Mouse (Mus musculus): ENCODE data around the gene Aebp1.

The Aebp1 gene

DNA sequence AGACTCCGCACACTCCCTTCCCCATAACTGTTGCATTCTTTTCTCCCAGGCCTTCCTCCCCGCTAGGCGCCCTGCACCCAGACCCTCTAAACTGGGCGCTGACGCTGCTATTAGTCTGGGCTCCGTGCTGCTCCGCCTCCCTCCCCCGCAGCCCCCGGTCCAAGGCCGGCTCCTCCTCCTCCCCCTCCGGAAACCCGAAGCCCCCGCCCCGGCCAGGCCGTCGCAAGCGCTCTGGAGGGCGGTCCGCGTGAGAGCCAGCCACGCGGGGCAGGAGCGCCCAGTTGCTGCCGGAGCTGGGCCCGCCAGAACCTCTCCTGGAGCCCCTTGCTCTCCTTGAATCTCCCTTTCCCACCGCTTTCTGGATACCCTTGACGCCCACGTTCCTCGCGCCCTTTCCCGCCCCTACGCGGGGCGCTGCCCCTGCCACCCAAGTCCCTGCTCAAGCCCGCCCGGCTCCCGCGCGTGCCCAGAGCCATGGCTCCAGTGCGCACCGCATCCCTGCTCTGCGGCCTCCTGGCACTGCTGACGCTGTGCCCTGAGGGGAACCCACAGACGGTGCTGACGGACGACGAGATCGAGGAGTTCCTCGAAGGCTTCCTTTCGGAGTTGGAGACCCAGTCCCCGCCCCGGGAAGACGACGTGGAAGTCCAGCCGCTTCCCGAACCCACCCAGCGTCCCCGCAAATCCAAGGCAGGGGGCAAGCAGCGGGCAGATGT, at the start of gene Aebp1:
Gene Aebp1 (plus strand): TSS at position 270 of the 716 bp plus-strand sequence.
- no peak for DNase-seq

DNA sequence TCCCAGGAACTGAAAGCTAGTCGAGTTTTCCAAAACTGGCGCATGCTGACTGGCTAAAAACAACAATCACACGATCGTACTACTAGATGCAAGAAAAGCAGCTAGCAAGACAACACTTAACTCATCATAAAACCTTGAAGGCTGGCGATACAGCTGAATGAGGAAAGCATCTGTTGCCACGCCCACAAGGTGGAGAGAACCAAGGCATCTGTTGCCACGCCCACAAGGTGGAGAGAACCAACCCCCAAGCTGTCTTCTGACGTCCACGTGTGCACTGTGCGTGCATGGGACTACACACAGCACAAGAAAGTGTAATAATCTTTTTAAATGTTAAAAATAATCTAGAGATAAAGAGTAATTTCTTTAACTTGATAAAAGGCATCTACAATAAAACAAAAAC, 48.4 kb upstream of the Aebp1 start:
- DNase-seq = no peak

GRCm38 (mm10) chr11:5819223-5819622, 42.5 kb upstream of the Aebp1 start:
- no peak for DNase-seq

DNA sequence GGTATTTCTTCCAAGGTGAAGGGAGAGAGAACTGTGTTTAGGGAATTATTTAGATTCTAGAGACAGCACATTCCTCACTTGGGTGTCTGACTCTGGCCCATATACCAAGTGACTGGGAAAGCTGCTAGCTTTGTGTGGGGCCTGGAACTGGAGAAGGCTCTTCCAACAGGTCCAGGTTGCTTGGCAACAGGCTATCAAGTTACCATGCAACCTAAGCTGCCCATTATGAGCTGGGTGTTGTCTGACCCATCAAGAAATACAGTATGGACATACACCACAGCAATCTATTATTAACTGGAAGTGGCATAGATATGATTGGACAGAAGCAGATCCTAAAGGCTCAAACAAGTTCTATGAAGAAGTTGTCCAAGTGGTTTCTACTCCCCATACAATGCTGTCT, 36.3 kb upstream of the Aebp1 start:
- DNase-seq = no peak

DNA sequence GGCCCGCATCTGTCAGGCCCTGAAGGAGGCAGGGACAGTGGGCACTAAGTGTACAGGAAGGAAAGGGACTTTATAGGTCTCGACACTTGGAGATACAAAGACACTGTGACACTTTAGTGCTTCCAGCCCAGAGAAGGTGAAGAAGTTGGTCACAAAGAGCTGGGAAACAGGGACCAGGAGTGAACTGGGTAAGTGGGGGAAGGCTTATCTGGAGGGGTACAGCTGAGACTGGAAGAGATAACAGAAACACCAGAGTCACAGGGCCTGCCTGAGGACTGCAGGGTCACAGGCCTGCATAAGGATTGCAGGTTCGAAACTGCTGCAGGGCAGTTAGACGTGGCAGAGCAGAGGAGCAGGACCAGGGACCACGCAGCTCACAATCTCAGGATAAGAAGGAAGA, 33.8 kb upstream of the Aebp1 start:
- DNase-seq = no peak

DNA sequence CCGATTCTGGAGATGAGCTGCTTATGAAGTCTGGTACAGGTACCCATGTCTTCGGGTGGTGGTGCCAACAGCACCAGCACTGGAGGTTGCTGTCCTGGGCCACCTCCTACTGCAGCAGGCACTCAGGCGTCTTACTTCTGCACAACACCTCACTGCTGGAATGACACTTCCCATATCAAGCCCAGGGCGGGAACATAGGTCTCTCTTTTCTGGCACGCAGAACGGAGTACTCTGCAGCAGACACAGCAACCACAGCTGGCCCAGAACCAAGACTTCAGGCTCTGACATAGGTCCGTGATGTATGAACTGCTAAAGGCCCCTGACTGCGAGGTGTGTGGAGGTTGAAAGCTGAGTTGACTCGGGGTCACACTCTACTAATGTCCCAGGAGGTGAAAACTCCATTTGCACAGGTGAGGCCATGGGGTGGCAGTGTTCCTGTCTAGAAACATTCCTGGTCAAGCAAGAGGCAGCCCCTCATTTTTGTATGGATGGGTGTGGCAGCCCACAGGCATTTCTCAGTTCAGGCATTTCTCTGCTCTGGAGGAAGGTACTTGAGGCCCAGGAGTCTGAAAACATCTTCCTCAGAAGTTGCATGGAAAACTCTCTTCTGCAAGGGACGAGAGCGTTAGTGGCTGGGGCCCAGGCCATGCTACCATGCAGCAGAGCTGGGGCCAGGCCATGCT, 33.1 kb upstream of the Aebp1 start:
- DNase-seq = no peak

DNA sequence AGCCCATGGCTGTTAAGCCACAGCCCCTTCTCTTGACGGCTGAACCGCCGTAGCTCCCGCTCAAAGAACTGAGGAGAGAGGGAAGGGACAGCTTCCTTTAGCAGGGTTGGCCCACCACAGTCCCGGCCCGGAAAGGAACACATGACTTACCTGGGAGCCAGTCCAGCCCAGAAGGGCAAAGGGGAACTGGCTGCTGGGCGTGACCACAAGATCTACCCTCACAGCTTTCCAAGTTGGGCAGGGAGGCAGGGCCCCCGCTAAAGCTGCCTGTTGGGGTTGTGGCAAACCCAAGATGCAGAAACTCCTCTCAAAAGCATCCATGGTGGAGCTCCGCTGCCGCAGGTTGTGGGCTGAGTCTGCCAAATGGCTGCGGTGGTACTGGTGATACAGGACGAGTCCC, 32.4 kb upstream of the Aebp1 start:
- no peak for DNase-seq

- no peak for DNase-seq
These were observed 27.2 kb upstream of the Aebp1 start for GRCm38 (mm10) chr11:5834506-5834905.

- no peak for DNase-seq
These were observed 26.7 kb upstream of the Aebp1 start for GRCm38 (mm10) chr11:5835057-5835456.

- peak; percentile 55 for DNase-seq
These were observed 25.6 kb upstream of the Aebp1 start for GRCm38 (mm10) chr11:5836126-5836525.

DNA sequence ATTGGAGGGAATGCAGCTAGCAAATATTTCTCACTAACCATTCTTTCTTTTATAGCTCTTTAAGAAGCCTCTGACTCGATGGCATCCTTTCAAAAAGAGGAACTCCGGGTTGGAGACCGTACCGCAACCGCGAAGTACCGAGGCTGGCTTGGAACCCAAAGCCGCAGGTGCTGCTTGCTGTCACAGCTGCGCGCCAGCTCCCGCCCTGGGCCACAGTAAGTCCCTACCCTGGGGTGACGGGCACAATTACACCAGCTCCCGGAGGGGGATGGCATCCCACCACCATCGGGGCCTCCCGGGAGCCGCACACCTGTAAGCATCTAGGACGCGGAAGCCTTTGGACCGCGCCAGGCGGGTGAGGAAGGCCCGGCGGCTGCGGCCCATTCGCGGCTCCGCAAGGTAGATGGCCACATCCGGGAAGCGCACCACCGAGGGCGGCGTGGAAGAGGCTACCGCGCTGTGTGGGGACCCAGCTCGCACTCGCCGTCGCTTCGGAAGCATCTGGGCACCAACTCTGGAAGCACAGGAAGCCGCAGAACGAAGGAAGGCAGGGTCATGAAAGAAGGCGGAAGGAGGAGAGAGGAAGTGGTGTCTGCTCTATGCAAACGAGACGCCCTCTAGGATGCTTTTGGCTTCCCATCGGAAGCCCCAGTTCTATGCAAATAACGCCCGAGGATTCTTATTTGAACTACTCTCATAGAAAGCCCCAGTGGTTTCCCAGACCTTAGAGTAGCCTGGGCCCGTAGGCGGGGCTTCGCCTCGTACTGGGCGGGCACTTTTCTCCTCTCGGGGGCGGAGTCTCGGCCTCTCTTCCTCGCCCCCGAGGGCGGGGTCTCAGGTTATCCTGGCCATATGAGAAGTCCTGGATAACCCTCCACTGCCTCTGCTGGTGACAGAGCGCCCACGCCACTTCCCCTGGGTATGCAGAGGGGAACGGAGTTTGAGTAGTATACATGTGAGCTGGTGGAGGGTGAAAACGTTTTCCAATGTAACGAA, 24.2 kb upstream of the Aebp1 start, which contains the start of gene Polm:
Gene Polm (minus strand): TSS at position 766 of the 996 bp plus-strand sequence.
- DNase-seq = peak; percentile 96

GRCm38 (mm10) chr11:5840346-5840745, 21.4 kb upstream of the Aebp1 start:
- no peak for DNase-seq

DNA sequence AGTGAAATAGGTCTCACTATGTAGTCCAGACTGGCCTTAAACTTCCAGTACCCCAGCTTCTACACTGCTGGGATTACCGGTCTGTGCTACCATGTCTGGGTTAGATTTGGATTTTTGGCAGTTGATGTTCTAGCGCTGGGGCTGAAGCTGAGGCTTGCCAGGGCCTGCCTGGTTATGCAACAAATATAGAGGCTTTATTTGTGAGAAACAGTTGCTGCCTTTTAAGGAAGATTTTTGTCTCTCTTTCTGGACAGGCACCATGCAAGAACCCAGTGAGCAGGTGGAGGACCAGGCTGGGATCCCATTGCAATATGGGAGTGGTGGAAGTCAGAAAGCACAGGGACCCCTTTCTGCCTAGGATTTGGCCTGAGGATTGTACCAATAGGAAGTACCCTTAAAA, 20.0 kb upstream of the Aebp1 start:
- DNase-seq = no peak

GRCm38 (mm10) chr11:5843131-5843530, 18.6 kb upstream of the Aebp1 start:
- no peak for DNase-seq

DNA sequence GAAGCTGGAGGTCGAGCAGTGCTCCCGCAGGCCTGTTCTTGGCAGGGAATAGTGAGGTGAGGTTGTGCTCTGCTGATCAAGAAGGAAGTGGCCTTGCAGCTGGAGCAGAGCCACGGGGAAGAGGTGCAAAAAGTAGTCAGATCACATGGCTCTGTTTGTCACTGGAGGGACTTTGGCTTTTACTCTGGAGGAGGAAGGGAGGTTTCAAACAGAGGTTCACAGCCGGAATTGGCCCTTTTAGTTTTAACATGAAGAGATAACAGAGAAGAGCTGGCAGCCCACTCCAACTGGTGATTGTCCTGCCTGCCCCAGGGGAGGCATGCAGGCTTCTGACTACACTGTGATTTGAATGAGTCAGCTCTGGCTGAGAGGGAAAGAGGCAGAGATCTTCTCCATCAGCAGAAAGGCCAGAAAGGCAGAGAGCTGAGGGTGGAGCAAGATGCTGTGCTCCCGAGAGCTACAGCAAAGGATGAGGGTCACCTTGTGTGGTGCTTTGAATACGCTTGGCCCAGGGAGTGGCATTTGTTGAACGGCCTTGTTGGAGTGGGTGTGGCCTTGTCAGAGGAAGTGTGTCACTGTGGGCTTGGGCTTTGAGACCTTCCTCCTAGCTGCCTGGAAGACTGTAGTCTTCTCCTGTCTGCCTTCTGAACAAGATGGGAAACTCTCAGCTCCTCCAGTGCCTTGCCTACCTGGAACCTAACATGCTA, 15.0 kb upstream of the Aebp1 start:
- DNase-seq = no peak

DNA sequence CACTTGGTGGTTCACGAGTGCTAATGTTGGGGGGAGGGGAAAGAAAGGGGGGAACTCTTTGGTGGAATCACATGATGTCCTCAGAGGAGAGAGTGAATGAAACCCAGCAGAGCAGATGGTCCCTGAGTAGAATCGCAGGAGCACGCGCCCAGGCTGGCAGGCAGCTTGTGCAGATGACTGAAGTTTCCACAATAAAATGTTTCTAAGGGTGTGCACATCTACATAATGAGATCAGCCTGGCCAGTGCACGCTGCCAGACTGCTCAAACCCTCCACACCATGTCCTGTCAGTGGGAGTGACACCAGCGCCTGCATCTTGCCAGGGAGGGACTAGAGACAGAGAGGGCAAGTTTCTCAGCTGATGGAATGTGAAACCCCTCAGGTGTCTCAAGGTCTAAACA, 13.0 kb upstream of the Aebp1 start:
- DNase-seq = no peak

GRCm38 (mm10) chr11:5849316-5849715, 12.4 kb upstream of the Aebp1 start:
- no peak for DNase-seq

GRCm38 (mm10) chr11:5850452-5850851, 11.3 kb upstream of the Aebp1 start:
- DNase-seq = no peak

DNA sequence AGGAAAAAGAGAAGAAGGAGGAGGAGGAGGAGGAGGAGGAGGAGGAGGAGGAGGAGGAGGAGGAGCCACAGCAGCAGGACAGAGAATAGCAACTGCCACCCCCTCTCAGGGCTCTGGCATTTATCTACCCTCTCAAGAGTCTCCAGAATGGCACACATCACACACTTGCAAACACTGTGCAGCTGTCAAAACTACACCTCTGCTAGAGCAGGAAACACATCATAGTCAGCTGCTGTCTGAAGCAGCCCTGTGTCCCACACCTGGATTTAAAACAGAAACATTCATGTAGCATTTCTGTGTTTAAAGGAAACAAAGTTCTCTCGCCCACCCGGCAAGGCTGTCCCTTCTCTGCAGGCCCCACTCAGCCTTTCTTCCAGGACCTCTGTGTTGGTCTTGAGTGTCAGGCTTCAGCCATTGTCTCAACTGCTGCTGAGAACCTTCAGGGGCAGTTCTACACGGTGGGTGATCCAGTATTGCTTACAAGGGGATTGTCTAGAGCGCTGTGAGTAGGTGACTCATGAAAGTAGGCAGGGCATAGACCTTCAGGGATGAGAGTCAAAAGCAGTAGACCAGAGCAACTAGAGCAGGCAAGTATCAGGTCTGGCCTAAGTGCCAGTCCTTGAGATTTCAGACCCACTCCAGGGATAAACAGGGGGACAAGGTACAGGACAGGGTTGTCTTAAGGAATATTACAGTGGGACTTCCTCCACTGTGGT, 10.6 kb upstream of the Aebp1 start:
- DNase-seq = no peak

GRCm38 (mm10) chr11:5852314-5852713, 9.4 kb upstream of the Aebp1 start:
- no peak for DNase-seq

- DNase-seq = no peak
These were observed 6.3 kb upstream of the Aebp1 start for GRCm38 (mm10) chr11:5855481-5855880.

DNA sequence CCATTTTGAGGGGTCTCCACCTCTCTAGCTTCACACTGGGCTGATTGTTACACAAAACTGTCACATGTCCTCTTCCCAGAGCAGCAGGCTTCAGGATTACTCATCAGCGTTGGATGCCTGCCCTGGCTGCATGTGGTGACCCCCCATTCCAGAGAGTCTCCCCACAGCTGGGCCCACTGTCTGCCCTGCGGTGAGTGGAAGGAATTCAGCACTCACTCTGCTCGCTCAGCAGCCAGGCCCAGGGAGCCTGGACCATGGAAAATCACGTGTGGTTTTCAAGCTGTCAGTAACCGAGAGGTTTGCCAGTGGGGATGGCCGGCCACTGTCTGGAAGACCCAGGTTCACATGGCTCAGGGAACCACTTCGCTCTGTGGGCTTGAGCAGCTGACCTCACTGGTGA, 5.8 kb upstream of the Aebp1 start:
- DNase-seq = no peak

All from cerebellum, adult 9-10 months (tissue).